Mouse (Mus musculus) bone marrow macrophage, adult 2 months (primary cell): ENCODE measurements around the gene Rab42. TPM values are rescaled to one million over a fixed set of nuclear protein-coding genes. Genes with fewer than 3 reads are reported as not detected.
"Not testable (repeated sequence)": the region's sequence is repeated elsewhere in the genome, so short reads cannot be mapped to it uniquely, and the experiment has no call there.

Experiments used
- H3K27ac ChIP-seq: 2 replicates; pipeline ENCODE4 v1.5.1; 2012; ENCODE audit warnings: low read depth, low read length; ENCODE audit not compliant: insufficient read depth
- H3K4me1 ChIP-seq: 2 replicates; pipeline ENCODE4 v1.6.1; 2012; ENCODE audit warnings: low read length; ENCODE audit not compliant: control insufficient read depth, insufficient read depth
- H3K4me3 ChIP-seq: 2 replicates; pipeline ENCODE4 v1.5.1; 2012; ENCODE audit warnings: mild to moderate bottlenecking, low read length, moderate library complexity; ENCODE audit not compliant: insufficient read depth
- CTCF ChIP-seq: IDR thresholded peaks from 2 replicates; pipeline ENCODE4 v1.5.1; 2012; ENCODE audit warnings: low read depth, mild to moderate bottlenecking, low read length, moderate library complexity
- POLR2A ChIP-seq: IDR thresholded peaks from 2 replicates; pipeline ENCODE4 v1.6.1; 2012; ENCODE audit warnings: mild to moderate bottlenecking, low read depth, low read length, borderline replicate concordance
- polyA plus RNA-seq: library from polyadenylated mRNA; stranded (reverse); fragments of >200 nt; gene quantifications from 2 replicates; pipeline ENCODE4 v1.2.4, GENCODE M21; 2012; ENCODE audit not compliant: missing spikeins, insufficient read depth, insufficient read length

Rab42 gene
- polyA plus RNA-seq, 1 experiment = 1.5 TPM

DNA sequence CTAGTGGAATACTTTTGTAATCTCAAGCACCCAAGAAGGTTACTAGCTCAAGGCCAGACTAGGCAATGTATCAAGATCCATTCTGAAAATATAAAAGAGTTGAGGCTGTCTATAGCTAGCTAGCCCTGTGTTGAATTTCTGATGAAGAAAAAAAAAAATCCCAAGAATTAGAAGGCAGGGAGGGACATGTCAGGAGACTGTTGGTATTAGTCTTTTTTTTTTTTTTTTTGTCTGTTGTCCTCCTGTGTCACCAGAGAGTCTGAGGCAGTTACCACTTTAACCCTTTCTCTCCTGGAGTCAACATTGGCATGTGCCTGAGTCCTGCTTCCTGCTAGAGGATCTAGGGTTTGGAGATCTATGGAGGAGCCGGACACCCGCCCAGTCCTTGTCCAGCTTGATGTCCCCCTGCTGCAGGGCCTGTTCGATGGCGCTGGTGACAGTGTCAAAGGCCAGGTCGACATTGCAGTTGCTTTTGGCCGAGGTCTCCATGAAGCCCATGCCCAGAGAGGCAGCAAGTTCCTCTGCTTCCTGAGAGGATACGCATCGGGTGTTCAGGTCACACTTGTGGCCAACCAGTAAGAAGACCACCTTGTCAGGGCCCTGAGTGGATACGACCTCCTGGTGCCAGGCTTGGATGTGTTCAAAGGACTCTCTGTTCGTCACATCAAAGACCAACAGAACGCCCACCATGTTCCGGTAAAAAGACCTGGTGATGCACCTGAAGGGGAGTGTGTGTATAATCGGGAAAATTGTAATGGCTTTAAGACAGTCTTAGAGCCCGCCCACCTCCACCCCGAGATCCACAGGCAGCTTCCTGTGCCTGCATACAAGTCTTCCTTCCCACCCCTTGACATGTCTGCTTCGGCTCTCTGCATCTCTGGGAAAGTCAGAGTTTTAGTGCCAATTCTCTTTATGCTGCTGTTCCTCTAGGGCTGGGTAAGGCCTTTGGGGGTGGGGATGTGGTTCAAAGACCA lies 933 bp downstream of the Rab42 start:
- H3K4me3 ChIP-seq = peak overlapping the region; percentile 61
- peaks cover 2% of the 10 kb centered on the region; the same call in 1 of the 2 replicates for H3K4me1 ChIP-seq
- TF ChIP-seq POLR2A (no peak), CTCF (no peak)
- no peak overlapping the region for H3K27ac ChIP-seq

DNA sequence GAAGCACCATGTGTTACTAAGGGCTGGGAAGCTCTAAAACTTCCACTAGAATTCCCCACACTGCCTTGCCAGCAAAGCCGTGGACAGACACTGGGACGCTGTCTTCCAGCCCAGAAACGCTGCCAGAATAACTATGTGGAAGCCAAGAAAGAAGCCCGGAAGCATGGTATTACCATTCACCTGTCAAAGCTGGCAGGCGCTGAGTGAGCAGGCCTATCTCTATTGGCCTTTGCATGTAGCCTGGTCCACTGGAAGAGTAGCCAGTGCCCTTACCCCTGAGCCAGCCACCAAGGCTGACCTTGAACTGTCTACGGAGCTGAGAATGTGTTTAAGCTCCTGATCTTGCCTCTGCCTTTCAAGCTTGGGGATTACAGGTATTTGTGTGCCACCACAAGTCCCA lies 1.7 kb downstream of the Rab42 start:
- Histone ChIP-seq H3K4me1 (peaks cover 2% of the 10 kb centered on the region; the same call in 1 of the 2 replicates), H3K27ac (no peak overlapping the region), H3K4me3 (no peak overlapping the region)
- no peak for TF ChIP-seq POLR2A
- TF ChIP-seq CTCF = no peak

DNA sequence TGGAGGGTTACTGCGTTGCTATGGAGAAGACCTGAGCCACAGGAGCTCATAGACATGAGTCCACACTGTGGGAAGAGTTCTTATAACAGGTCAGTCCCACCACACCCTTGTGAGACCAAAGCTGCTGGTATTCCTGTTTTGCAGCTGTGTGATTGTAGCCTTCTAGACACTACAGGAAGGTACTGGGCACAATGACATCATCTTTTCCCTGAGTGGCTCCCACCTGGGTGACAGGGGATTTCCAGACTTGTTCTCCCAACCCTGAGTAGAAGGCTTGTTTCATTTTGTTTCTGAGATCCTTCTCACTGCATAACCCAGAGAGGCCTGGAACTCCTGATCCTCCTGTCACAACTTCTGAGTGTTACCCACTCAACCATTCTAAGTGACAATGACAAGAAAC lies 3.3 kb downstream of the Rab42 start:
- Histone ChIP-seq H3K4me3 (no peak overlapping the region), H3K4me1 (no peaks in the 10 kb centered on the region), H3K27ac (no peak overlapping the region)
- no peak for TF ChIP-seq CTCF
- TF ChIP-seq POLR2A = no peak

DNA sequence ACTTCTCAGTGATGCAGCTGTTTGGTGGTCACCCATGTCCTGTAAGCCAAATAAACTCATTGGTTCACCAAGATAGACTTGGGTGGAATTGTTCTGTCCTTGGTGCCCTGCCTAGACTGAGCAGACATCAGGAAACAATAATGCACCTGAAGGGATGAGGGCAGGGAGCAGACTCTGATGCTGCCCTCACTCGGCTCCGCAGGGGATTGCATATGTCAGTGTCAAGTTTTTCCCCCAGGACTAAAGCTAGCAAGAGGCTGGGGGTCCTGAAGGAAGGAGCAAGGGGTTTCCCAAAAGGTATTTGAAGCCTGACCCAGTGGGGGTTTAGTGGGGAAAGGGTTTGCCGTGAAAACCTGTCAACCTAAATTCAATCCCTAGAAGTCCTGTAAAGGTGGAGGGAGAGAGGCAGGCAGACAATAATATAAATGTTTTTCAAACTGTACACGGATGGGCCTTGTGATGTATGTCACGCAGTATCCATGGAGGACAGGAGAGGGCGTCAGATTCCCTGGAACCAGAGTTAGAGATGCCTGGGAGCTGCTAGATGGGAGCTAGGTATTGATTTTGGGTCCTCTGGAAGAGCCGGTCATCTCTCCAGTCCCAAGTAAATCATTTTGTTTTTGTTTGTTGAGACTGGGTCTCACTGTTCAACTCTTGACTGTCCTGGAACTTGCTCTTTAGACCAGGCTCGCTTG lies 7.3 kb downstream of the Rab42 start:
- Histone ChIP-seq H3K4me1 (no peaks in the 10 kb centered on the region), H3K27ac (no peak overlapping the region), H3K4me3 (no peak overlapping the region)
- TF ChIP-seq CTCF = no peak
- TF ChIP-seq POLR2A = no peak

DNA sequence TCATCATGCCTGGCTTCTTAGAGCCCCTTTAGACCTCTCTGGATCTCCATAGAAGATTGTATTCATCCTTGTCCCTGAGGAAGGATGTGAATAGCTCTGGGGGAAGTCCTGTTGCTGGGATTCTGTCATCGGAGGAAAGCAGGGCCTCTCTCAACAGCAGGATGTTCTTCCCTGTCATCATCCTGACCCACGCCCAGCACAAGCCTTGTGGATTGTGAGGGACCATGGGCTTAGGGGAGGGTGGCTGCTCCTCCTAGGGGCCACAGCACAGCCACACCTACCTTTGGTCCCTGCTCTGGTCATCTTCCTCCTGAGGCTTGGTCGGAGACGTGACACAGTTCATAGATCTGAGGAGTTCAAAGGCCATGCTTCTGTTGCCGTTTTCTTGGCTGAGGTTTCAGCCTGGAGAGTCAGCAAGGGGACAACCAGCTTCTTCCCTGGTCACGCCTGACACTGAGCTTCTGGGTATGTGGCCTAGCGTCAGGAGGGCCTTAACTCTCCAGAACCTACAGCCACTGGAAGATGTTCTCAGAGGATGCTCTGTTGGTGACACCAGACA lies 9.4 kb downstream of the Rab42 start:
- no peak overlapping the region for H3K27ac ChIP-seq
- TF ChIP-seq CTCF = no peak
- TF ChIP-seq POLR2A = no peak
- no peak overlapping the region for H3K4me3 ChIP-seq
- H3K4me1 ChIP-seq = no peaks in the 10 kb centered on the region

DNA sequence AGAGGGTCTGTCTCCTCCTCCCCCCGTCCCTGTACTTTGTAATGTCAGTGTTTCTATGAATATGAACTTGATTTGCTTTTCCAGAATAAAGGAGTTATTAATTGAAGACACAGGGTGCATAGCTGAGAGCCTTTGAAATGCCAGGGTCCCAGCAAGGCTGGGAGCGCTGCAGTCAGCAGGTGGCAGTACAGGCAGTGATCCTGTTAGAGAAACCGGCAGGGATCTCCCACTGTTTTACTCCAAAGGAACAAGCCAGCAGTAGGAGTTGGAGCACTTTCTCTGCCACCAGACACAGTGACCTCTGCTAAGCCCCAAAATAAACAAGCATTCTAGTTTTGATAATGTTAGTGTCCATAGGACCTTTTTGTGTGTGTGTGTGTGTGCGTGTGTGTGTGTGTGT lies 10.2 kb downstream of the Rab42 start:
- H3K4me1 ChIP-seq = no peaks in the 10 kb centered on the region
- no peak overlapping the region for H3K4me3 ChIP-seq

DNA sequence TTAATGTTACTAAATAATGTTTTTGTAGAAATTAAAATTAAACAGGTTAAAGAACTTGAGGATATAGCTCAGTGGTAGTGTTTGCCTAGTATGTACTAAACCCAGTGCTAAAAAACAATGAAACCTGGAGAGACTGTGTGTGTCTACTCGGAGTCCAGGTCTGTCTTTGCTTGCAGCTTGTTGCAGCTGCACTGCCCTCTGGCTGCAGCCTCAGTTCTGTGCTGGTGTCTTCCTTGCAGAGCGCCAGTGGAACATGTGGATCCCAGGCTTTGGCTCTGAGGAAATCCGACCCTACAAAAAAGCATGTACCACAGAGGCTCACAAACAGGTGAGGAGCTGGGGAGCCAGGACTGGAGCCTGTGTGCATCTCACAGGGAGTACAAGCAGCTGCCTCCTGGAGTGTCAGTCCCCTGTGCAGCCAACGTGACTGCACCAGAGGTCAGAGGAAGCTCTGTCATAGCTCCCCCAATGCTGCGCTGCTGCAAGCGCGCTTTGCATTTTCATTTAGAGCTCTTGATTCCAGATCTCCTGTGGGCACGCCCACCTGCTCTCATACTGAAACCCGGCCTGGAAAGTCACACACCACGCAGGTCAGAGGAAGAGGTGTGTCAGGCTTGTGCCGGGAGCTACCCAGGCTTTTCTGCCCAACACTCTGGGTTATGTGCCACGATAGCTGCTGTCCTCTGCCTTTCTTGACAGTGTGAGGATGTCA lies 11.4 kb downstream of the Rab42 start:
- TF ChIP-seq POLR2A (no peak), CTCF (no peak)
- H3K4me1 ChIP-seq = no peaks in the 10 kb centered on the region
- H3K4me3 ChIP-seq = no peak overlapping the region
- H3K27ac ChIP-seq = no peak overlapping the region

More for the DNA sequence above, 10.2 kb downstream of the Rab42 start:
- H3K27ac ChIP-seq = no peak overlapping the region
- TF ChIP-seq POLR2A = no peak
- peak; percentile 24; the same call in 1 of the 2 replicates for TF ChIP-seq CTCF

DNA sequence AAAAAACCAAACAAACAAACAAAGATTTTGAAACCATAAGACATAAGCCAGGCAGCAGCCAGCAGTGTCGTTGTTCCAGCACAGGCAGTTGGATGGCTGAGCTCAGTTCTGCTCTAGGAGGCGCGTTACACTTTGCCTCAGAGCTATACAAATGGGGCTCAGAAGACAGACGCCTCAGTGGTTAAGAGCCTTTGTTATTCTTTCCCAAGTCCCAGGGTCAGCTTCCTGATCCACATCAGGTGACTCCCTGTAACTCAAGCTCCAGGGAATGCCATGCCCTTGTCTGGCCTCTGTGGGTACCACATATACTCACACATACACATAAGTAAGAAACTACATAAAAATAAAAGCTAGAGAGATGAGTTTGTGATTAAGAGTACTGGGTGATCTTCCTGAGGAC lies 12.1 kb downstream of the Rab42 start:
- Histone ChIP-seq H3K4me1 (no peaks in the 10 kb centered on the region), H3K4me3 (no peak overlapping the region), H3K27ac (no peak overlapping the region)
- no peak for TF ChIP-seq CTCF
- no peak for TF ChIP-seq POLR2A

DNA sequence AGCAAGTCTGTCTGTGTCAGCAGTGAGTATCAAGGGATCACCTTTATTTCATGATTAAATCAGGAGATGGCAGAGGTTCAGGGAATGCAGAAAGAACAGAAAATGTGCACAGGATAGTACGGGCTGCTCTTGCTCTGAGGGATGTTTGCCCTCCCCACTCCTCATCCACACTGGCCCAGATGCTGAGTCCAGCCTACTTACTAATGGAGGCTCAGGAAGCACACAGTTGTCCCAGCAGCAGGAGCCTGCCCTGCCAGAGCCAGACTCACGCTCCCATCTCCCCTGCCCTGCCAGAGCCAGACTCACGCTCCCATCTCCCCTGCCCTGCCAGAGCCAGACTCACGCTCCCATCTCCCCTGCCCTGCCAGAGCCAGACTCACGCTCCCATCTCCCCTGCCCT lies 14.3 kb downstream of the Rab42 start:
- H3K4me3 ChIP-seq, H3K4me1 ChIP-seq, H3K27ac ChIP-seq: not testable (repeated sequence)

DNA sequence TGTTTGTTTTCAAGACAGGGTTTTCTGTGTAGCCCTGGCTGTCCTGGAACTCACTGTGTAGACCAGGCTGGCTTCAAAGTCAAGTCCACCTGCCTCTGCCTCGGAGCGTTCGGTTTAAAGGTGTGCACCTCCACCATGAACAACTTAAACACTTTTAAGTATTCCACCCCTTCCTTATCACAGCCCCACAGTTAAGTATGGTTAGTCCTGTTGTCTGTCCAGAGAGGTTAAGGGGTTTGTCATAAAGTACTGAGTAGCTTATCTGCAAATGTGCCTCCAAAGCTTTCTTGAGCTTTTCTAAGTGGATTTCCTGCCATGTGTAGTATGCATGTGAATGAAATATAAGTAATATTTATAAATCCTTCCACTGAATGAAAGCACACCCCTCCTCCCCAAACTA lies 27.2 kb downstream of the Rab42 start:
- Histone ChIP-seq H3K4me3 (no peak overlapping the region), H3K4me1 (peaks cover 16% of the 10 kb centered on the region), H3K27ac (no peak overlapping the region)
- TF ChIP-seq CTCF (no peak), POLR2A (no peak)
